Mouse (Mus musculus): ENCODE data around the gene Commd8. TPM values are rescaled to one million over a fixed set of nuclear protein-coding genes. Genes with fewer than 3 reads are reported as not detected.

Gene Commd8
- polyA plus RNA-seq, 1 experiment from 2014 or later, result 105 TPM

- Histone ChIP-seq H3K4me2 (ENCODE audit: low read depth, low read length) (no peak overlapping the region), H3K4me3 (ENCODE audit: low read length) (no peak overlapping the region), H3K36me3 (ENCODE audit: control insufficient read depth, insufficient read depth) (no peaks in the 10 kb centered on the region), H3K27me3 (ENCODE audit: control insufficient read depth, insufficient read depth, low read length) (no peaks in the 10 kb centered on the region), H3K9ac (ENCODE audit: low read length) (no peak overlapping the region), H3K27ac (ENCODE audit: low read length) (no peak overlapping the region), H3K9me3 (replicated peaks; ENCODE audit: control insufficient read depth, low read length) (no peaks in the 10 kb centered on the region), H3K4me1 (ENCODE audit: control insufficient read depth, insufficient read depth, low read length) (no peaks in the 10 kb centered on the region)
- 47% methylated on average over 1 of the region's 1 CpGs for WGBS
- no peak for ATAC-seq (replicated peaks; ENCODE audit: extremely low read depth, insufficient read depth, low FRiP score)
Observed at GRCm38 (mm10) chr5:72181194-72181593, 13.2 kb upstream of the Commd8 start.

GRCm38 (mm10) chr5:72175530-72175929 lies 7.5 kb upstream of the Commd8 start:
- no peak for ATAC-seq (replicated peaks; ENCODE audit: extremely low read depth, insufficient read depth, low FRiP score)
- no peaks in the 10 kb centered on the region for H3K9me3 ChIP-seq (replicated peaks; ENCODE audit: control insufficient read depth, low read length)
- H3K4me2 ChIP-seq (ENCODE audit: low read depth, low read length), result peak overlapping the region; percentile 43
- H3K27me3 ChIP-seq (ENCODE audit: control insufficient read depth, insufficient read depth, low read length), result no peaks in the 10 kb centered on the region
- H3K4me1 ChIP-seq (ENCODE audit: control insufficient read depth, insufficient read depth, low read length), result no peaks in the 10 kb centered on the region
- H3K9ac ChIP-seq (ENCODE audit: low read length), result peak overlapping the region; percentile 26; the same call in 1 of the 2 replicates
- H3K4me3 ChIP-seq (ENCODE audit: low read length), result no peak overlapping the region
- no peak overlapping the region for H3K27ac ChIP-seq (ENCODE audit: low read length)
- 33% methylated on average over 7 of the region's 7 CpGs for WGBS
- H3K36me3 ChIP-seq (ENCODE audit: control insufficient read depth, insufficient read depth), result no peaks in the 10 kb centered on the region

GRCm38 (mm10) chr5:72175050-72175449 lies 7.1 kb upstream of the Commd8 start:
- no peak overlapping the region for H3K4me3 ChIP-seq (ENCODE audit: low read length)
- H3K36me3 ChIP-seq (ENCODE audit: control insufficient read depth, insufficient read depth), result no peaks in the 10 kb centered on the region
- H3K27ac ChIP-seq (ENCODE audit: low read length), result no peak overlapping the region
- ATAC-seq (replicated peaks; ENCODE audit: extremely low read depth, insufficient read depth, low FRiP score), result no peak
- WGBS, result 76% methylated on average over 4 of the region's 4 CpGs
- no peak overlapping the region for H3K9ac ChIP-seq (ENCODE audit: low read length)
- no peaks in the 10 kb centered on the region for H3K27me3 ChIP-seq (ENCODE audit: control insufficient read depth, insufficient read depth, low read length)
- H3K4me2 ChIP-seq (ENCODE audit: low read depth, low read length), result no peak overlapping the region
- H3K4me1 ChIP-seq (ENCODE audit: control insufficient read depth, insufficient read depth, low read length), result no peaks in the 10 kb centered on the region
- no peaks in the 10 kb centered on the region for H3K9me3 ChIP-seq (replicated peaks; ENCODE audit: control insufficient read depth, low read length)

GRCm38 (mm10) chr5:72173521-72173920 lies 5.5 kb upstream of the Commd8 start:
- no peak for ATAC-seq (replicated peaks; ENCODE audit: extremely low read depth, insufficient read depth, low FRiP score)
- Histone ChIP-seq H3K9me3 (replicated peaks; ENCODE audit: control insufficient read depth, low read length) (no peaks in the 10 kb centered on the region), H3K4me1 (ENCODE audit: control insufficient read depth, insufficient read depth, low read length) (no peaks in the 10 kb centered on the region), H3K4me3 (ENCODE audit: low read length) (no peak overlapping the region), H3K27me3 (ENCODE audit: control insufficient read depth, insufficient read depth, low read length) (no peaks in the 10 kb centered on the region), H3K27ac (ENCODE audit: low read length) (no peak overlapping the region), H3K4me2 (ENCODE audit: low read depth, low read length) (no peak overlapping the region), H3K9ac (ENCODE audit: low read length) (no peak overlapping the region), H3K36me3 (ENCODE audit: control insufficient read depth, insufficient read depth) (no peaks in the 10 kb centered on the region)
- 34% methylated on average over 1 of the region's 1 CpGs for WGBS

- no peak overlapping the region for H3K27ac ChIP-seq (ENCODE audit: low read length)
- H3K4me1 ChIP-seq (ENCODE audit: control insufficient read depth, insufficient read depth, low read length), result no peaks in the 10 kb centered on the region
- H3K9me3 ChIP-seq (replicated peaks; ENCODE audit: control insufficient read depth, low read length), result no peaks in the 10 kb centered on the region
- H3K4me3 ChIP-seq (ENCODE audit: low read length), result no peak overlapping the region
- no peak overlapping the region for H3K4me2 ChIP-seq (ENCODE audit: low read depth, low read length)
- no peaks in the 10 kb centered on the region for H3K36me3 ChIP-seq (ENCODE audit: control insufficient read depth, insufficient read depth)
- 33% methylated on average over 3 of the region's 3 CpGs for WGBS
- ATAC-seq (replicated peaks; ENCODE audit: extremely low read depth, insufficient read depth, low FRiP score), result no peak
- no peak overlapping the region for H3K9ac ChIP-seq (ENCODE audit: low read length)
- no peaks in the 10 kb centered on the region for H3K27me3 ChIP-seq (ENCODE audit: control insufficient read depth, insufficient read depth, low read length)
Observed at GRCm38 (mm10) chr5:72172675-72173074, 4.7 kb upstream of the Commd8 start.

- Histone ChIP-seq H3K27ac (ENCODE audit: low read length) (no peak overlapping the region), H3K36me3 (ENCODE audit: control insufficient read depth, insufficient read depth) (peaks cover 3% of the 10 kb centered on the region; the same call in 1 of the 2 replicates), H3K9me3 (replicated peaks; ENCODE audit: control insufficient read depth, low read length) (no peaks in the 10 kb centered on the region), H3K4me2 (ENCODE audit: low read depth, low read length) (no peak overlapping the region), H3K9ac (ENCODE audit: low read length) (no peak overlapping the region), H3K27me3 (ENCODE audit: control insufficient read depth, insufficient read depth, low read length) (no peaks in the 10 kb centered on the region), H3K4me3 (ENCODE audit: low read length) (no peak overlapping the region), H3K4me1 (ENCODE audit: control insufficient read depth, insufficient read depth, low read length) (peaks cover 14% of the 10 kb centered on the region)
- WGBS, result 53% methylated on average over 6 of the region's 6 CpGs
- no peak for ATAC-seq (replicated peaks; ENCODE audit: extremely low read depth, insufficient read depth, low FRiP score)
Observed at GRCm38 (mm10) chr5:72170067-72170466, 2.1 kb upstream of the Commd8 start.

GRCm38 (mm10) chr5:72168285-72168621 lies 264 bp upstream of the Commd8 start:
- Histone ChIP-seq H3K4me3 (ENCODE audit: low read length) (peak overlapping the region; percentile 95), H3K27ac (ENCODE audit: low read length) (peak overlapping the region; percentile 30), H3K4me1 (ENCODE audit: control insufficient read depth, insufficient read depth, low read length) (peaks cover 19% of the 10 kb centered on the region), H3K4me2 (ENCODE audit: low read depth, low read length) (peak overlapping the region; percentile 90), H3K9ac (ENCODE audit: low read length) (peak overlapping the region; percentile 42; the same call in 1 of the 2 replicates), H3K36me3 (ENCODE audit: control insufficient read depth, insufficient read depth) (peaks cover 8% of the 10 kb centered on the region), H3K27me3 (ENCODE audit: control insufficient read depth, insufficient read depth, low read length) (no peaks in the 10 kb centered on the region), H3K9me3 (replicated peaks; ENCODE audit: control insufficient read depth, low read length) (no peaks in the 10 kb centered on the region)
- ATAC-seq (replicated peaks; ENCODE audit: extremely low read depth, insufficient read depth, low FRiP score), result no peak; the same call in 1 of the 2 replicates
- 0% methylated on average over 4 of the region's 4 CpGs for WGBS

GRCm38 (mm10) chr5:72164386-72164785 lies 3.6 kb downstream of the Commd8 start:
- Histone ChIP-seq H3K4me1 (ENCODE audit: control insufficient read depth, insufficient read depth, low read length) (peaks cover 21% of the 10 kb centered on the region), H3K9ac (ENCODE audit: low read length) (no peak overlapping the region), H3K9me3 (replicated peaks; ENCODE audit: control insufficient read depth, low read length) (no peaks in the 10 kb centered on the region), H3K27me3 (ENCODE audit: control insufficient read depth, insufficient read depth, low read length) (no peaks in the 10 kb centered on the region), H3K36me3 (ENCODE audit: control insufficient read depth, insufficient read depth) (peaks cover 31% of the 10 kb centered on the region), H3K27ac (ENCODE audit: low read length) (no peak overlapping the region), H3K4me2 (ENCODE audit: low read depth, low read length) (no peak overlapping the region), H3K4me3 (ENCODE audit: low read length) (no peak overlapping the region)
- ATAC-seq (replicated peaks; ENCODE audit: extremely low read depth, insufficient read depth, low FRiP score), result no peak
- 51% methylated on average over 7 of the region's 7 CpGs for WGBS

GRCm38 (mm10) chr5:72162855-72163254 lies 5.1 kb downstream of the Commd8 start:
- WGBS, result 62% methylated on average over 5 of the region's 5 CpGs
- H3K4me2 ChIP-seq (ENCODE audit: low read depth, low read length), result no peak overlapping the region

More at GRCm38 (mm10) chr5:72162855-72163254, 5.1 kb downstream of the Commd8 start:
- Histone ChIP-seq H3K9me3 (replicated peaks; ENCODE audit: control insufficient read depth, low read length) (no peaks in the 10 kb centered on the region), H3K4me3 (ENCODE audit: low read length) (no peak overlapping the region), H3K36me3 (ENCODE audit: control insufficient read depth, insufficient read depth) (peaks cover 39% of the 10 kb centered on the region), H3K9ac (ENCODE audit: low read length) (no peak overlapping the region), H3K4me1 (ENCODE audit: control insufficient read depth, insufficient read depth, low read length) (peaks cover 21% of the 10 kb centered on the region), H3K27me3 (ENCODE audit: control insufficient read depth, insufficient read depth, low read length) (no peaks in the 10 kb centered on the region), H3K27ac (ENCODE audit: low read length) (peak overlapping the region; percentile 31)
- no peak for ATAC-seq (replicated peaks; ENCODE audit: extremely low read depth, insufficient read depth, low FRiP score)
